Mouse (Mus musculus): ENCODE results near the gene Tmem94.

The Tmem94 gene

GRCm38 (mm10) chr11:115834033-115834432, 68.8 kb downstream of the Tmem94 start:
- DNase-seq: no peak

GRCm38 (mm10) chr11:115836656-115837395, 71.6 kb downstream of the Tmem94 start:
- DNase-seq: no peak

DNA sequence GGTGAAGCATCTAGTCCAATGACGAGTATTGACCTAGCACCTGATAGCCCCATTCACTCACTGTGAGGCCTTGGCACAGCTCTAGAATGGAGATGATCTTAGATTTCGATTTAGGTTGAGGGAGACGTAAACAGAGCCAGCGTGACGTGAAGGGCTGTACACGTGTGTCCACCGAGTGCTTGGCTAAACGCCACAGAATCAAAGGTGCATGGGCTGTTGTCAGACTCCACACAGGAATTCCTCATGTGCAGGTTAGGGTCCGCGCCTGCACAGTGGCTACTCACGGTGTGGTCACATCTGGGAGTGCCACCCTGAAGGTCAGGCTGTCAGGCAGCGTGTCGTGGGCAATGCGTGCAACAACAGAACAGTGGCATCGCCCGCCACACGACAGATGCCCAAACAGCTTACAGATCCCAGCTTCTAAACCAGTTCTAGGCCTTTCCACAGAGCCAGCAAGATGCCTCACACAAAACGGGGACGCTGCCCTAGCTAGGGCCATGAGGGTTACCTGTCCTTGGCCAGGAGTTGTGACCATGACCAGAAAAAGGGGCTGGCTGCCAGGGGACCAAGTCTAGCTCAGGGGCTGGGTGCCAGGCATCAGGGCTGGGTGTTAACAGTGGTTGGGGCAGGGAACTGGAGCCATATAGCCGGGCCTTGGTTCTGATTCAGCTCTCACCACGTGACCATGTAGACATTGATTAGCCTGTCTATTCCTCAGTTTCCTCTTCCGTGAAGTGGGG, 72.5 kb downstream of the Tmem94 start:
- no peak for DNase-seq

DNA sequence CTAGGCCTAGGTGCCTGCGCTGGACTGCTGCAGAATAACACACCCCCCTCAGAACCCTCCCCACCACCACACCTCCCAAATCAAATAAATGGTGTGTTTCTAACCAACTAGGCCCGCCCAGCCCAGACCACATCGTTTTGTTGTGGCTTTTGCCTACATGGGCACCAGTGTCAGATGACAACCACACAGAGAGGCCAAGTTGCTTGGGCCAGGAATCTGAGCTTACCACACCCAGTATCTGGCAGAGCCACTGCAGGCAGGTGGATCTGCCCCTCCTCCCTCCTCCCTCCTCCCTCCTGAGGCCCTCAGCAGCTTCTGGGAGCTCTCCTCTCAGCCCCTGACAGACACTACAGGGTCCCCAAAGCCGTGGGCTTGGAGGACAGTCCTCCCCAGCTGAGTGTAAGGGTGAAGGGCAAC, 73.7 kb downstream of the Tmem94 start:
- DNase-seq: peak; percentile 81

- DNase-seq: no peak
Observed at GRCm38 (mm10) chr11:115839732-115840131, 74.5 kb downstream of the Tmem94 start.

- no peak for DNase-seq
Observed at GRCm38 (mm10) chr11:115841044-115841443, 75.8 kb downstream of the Tmem94 start.

DNA sequence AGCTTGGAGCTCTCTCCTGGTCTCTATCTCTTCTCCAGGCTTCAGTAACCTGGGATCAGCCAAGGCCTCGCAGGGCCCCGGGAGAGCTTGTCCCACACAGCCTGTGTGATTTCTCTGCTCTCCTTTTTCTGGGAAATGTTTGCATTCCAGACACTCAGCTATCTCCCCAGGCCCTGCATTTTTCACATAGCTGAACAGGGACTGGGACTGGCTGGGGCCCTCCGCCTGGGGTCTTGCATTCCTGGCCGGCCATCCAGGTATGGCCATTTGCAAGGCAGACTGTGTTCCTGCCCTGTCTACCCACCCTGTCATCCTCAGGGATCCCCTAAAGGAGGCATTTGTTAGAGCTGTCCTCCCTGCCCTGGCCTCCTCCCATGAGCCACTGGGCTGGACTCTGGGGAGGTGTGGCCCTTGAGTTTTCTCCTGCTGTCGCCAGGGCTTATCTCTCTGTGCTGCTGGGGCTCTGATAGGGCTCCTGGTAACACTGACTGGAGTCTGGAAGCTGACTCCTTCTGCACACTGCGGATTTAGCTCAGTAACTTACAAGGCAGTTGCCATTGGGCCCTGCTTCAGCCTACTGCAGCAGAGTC, 76.8 kb downstream of the Tmem94 start:
- peak; percentile 34 for DNase-seq

DNA sequence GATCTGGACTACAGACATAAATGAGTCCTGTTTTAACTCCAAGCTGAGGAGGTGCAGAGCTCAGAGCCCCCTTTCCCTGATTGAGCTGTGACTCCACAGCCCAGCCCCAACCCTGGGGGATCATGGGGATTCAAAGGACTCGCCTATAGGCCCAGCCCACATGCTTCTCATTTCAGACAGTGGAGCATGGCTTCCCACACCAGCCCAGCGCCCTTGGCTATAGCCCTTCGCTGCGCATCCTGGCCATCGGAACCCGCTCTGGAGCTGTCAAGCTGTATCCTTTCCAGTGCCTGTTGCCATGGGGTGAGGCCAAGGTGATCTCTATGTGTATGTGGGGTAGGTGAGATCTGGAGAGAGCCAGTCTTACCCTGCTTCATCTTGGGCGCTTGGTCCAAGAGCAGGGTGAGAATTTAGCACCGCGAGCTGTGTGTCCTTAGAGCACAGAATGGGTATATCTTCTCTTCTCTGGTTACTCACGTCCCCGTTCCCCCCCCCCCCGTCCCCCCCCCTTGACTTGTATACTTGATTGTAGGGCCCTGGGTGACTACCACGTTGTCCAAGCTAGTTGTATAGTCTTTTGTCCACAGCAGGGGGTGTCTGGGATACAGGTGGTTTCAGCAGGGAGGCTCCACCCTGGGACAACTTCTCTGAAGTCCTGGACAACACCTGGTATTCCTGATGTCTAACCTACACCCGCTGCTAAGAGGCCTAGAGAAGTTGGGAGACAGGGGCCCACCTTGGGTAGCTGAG, 78.1 kb downstream of the Tmem94 start:
- DNase-seq: no peak

DNA sequence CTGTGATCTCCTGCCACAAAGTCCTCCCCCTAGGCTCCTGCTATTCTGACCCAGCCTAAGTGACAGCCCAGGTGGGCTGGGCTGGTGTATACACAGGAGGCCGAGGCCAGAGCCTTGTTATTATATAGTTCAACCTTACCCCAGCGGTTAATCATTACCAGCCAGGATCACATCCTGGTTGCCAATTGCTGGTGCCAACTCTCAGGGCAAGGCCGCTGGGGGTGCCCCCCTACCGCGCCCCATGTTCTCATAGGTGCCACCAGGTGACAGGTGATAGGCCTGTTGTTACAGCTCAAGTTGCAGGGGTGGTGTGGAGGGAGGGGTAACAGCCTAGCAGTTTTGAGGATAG, 78.6 kb downstream of the Tmem94 start:
- peak; percentile 67 for DNase-seq

- DNase-seq: no peak
Observed at GRCm38 (mm10) chr11:115844240-115844639, 79.0 kb downstream of the Tmem94 start.

DNA sequence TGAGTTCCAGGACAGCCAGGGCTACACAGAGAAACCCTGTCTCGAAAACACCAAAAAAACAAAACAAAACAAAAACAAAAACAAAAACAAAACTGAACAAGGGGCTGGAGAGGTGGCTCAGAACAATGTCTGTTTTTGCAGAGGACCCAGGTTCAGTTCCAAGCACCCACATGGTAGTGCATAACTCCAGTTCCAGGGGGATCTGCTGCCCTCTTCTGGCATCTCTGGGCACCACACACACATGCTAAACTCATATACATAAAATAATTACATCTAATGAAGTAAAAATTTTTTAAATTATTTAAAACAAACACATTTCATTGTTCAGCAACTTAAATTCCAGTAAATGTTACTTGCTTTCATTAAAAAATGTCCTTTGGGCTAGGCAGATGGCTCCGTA, 80.6 kb downstream of the Tmem94 start:
- DNase-seq: no peak
